Mouse (Mus musculus) adrenal gland, adult 8-10 months (tissue): ENCODE data around the gene Helq. TPM values are rescaled to one million over a fixed set of nuclear protein-coding genes. Genes with fewer than 3 reads are reported as not detected.

Source experiments
- total RNA-seq, 4 experiments: library from RNA; stranded (reverse); gene quantifications; 2 replicates each; pipeline ENCODE4 v1.2.4; 2022

The Helq gene
- total RNA-seq, 4 experiments from 2014 or later: 6.2 to 17.2 (median 11.1) TPM

Other genes starting within 250 kb of the Helq start
- 10 to 100 TPM in 2 of 4 experiments, 1 to 10 TPM in 2; 7.7 to 12.0 (median 10.2) TPM for gene Plac8, start 226.4 kb downstream of the Helq start, total RNA-seq
- 10 to 100 TPM; 71.6 to 81.1 (median 77.9) TPM for gene Coq2, start 123.5 kb downstream of the Helq start, total RNA-seq
- 1 to 10 TPM in 1 of 4 experiments, under 1 TPM in 3; 0.66 to 1.5 (median 0.75) TPM for gene Hpse, start 78.9 kb downstream of the Helq start, total RNA-seq
- gene Mrps18c, start within 50 bp of the Helq start, total RNA-seq: 10 to 100 TPM; 70.9 to 93.1 (median 80.5) TPM
- gene Abraxas1, start 22.4 kb upstream of the Helq start, total RNA-seq: 10 to 100 TPM; 11.4 to 19.3 (median 15.4) TPM
- 10 to 100 TPM; 12.5 to 20.7 (median 15.4) TPM for gene Gpat3, start 47.1 kb upstream of the Helq start, total RNA-seq